Mouse (Mus musculus) bone marrow macrophage, adult 2 months (primary cell): ENCODE data around the gene Fryl.

Experiments
- CTCF ChIP-seq: IDR thresholded peaks from 2 replicates; pipeline ENCODE4 v1.5.1; 2012; ENCODE audit warnings: low read depth, mild to moderate bottlenecking, low read length, moderate library complexity
- POLR2A ChIP-seq: IDR thresholded peaks from 2 replicates; pipeline ENCODE4 v1.6.1; 2012; ENCODE audit warnings: mild to moderate bottlenecking, low read depth, low read length, borderline replicate concordance

DNA sequence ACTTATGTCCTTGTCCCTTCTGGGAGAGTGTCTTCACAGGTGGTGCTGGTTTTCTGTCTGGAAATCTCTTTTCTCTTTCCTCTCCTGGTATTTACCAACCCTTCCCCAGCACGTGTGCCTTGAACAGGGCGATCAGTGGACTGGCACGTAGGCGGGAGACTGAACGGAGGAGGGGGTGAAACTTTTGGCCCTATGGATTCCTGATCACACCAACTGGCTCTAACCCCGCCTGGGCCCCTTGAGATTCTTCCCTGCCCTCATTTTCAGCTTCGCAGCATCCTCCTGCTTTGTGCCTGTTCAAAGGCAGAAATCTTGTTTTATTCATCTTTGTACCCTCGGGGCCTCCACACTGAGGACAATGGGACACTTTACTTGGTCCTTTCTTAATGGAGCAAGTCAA, 262.0 kb downstream of the Fryl start:
- TF ChIP-seq CTCF (no peak), POLR2A (no peak)
